Mouse (Mus musculus): ENCODE results near the gene Nup210. TPM values are rescaled to one million over a fixed set of nuclear protein-coding genes. Genes with fewer than 3 reads are reported as not detected.
"Not testable (repeated sequence)": the region's sequence is repeated elsewhere in the genome, so short reads cannot be mapped to it uniquely, and the experiment has no call there.

The Nup210 gene
- polyA plus RNA-seq, 1 experiment from 2014 or later, result 33.0 TPM

GRCm38 (mm10) chr6:91145572-91145971 is 28.9 kb upstream of the Nup210 start:
- H3K27me3 ChIP-seq, result no peaks in the 10 kb centered on the region
- no peak for DNase-seq (ENCODE audit: low read depth, low spot score)
- in situ Hi-C loops (cut with MboI; ENCODE audit: low pct_unique_long_range_greater_than_20kb), result no loop called here
- ChIA-PET CTCF (interaction anchor here (1.4 kb wide), 2 partner anchors 15 to 131 kb away, joined by 4 read pairs; no protein-coding TSS in a partner anchor), POLR2A (no interaction called here)
- no peak for ATAC-seq
- TF ChIP-seq CTCF (IDR thresholded peaks at IDR 0.05), result no peak

GRCm38 (mm10) chr6:91145056-91145455 is 28.4 kb upstream of the Nup210 start:
- ChIA-PET POLR2A (no interaction called here), CTCF (interaction anchor here (0.9 to 1.4 kb wide), 4 partner anchors 11 to 132 kb away, joined by 3 to 4 read pairs (median 4); partner anchors contain the start of gene Hdac11)
- no peaks in the 10 kb centered on the region for H3K27me3 ChIP-seq
- DNase-seq (ENCODE audit: low read depth, low spot score), result no peak
- no peak for ATAC-seq
- in situ Hi-C loops (cut with MboI; ENCODE audit: low pct_unique_long_range_greater_than_20kb), result no loop called here
- TF ChIP-seq CTCF (IDR thresholded peaks at IDR 0.05), result peak; percentile 12

GRCm38 (mm10) chr6:91139846-91140245 is 23.2 kb upstream of the Nup210 start:
- DNase-seq (ENCODE audit: low read depth, low spot score) (no peak), ATAC-seq (peak; percentile 86)
- POLR2A ChIA-PET, result interaction anchor here (0.6 to 0.7 kb wide), 2 partner anchors 160 to 497 kb away, joined by 3 to 5 read pairs; no protein-coding TSS in a partner anchor
- CTCF ChIA-PET, result interaction anchor here (0.8 to 2.2 kb wide), 22 partner anchors 10 to 402 kb away, joined by 3 to 16 read pairs (median 3); no protein-coding TSS in a partner anchor
- H3K27me3 ChIP-seq, result no peaks in the 10 kb centered on the region
- TF ChIP-seq CTCF (IDR thresholded peaks at IDR 0.05), result peak; percentile 93
- in situ Hi-C loops (cut with MboI; ENCODE audit: low pct_unique_long_range_greater_than_20kb), result loop anchor here (5.0 kb wide), 2 partner anchors 318 to 403 kb away; no protein-coding TSS in a partner anchor

- H3K27me3 ChIP-seq, result no peaks in the 10 kb centered on the region
- DNase-seq (ENCODE audit: low read depth, low spot score) (no peak), ATAC-seq (no peak)
- in situ Hi-C loops (cut with MboI; ENCODE audit: low pct_unique_long_range_greater_than_20kb), result no loop called here
- TF ChIP-seq CTCF (IDR thresholded peaks at IDR 0.05), result no peak
- POLR2A ChIA-PET, result interaction anchor here (0.9 kb wide), 1 partner anchor 21 kb away, joined by 3 read pairs; the partner anchor contains the start of gene Nup210
- CTCF ChIA-PET, result interaction anchor here (1.1 to 1.7 kb wide), 3 partner anchors 30 to 140 kb away, joined by 3 to 6 read pairs (median 3); no protein-coding TSS in a partner anchor
These were observed 20.8 kb upstream of the Nup210 start for GRCm38 (mm10) chr6:91137343-91137956.

- no peaks in the 10 kb centered on the region for H3K27me3 ChIP-seq
- no peak for TF ChIP-seq CTCF (IDR thresholded peaks at IDR 0.05)
- no peak for ATAC-seq
- ChIA-PET POLR2A (no interaction called here), CTCF (no interaction called here)
- no peak for DNase-seq (ENCODE audit: low read depth, low spot score)
- in situ Hi-C loops (cut with MboI; ENCODE audit: low pct_unique_long_range_greater_than_20kb), result no loop called here
These were observed 14.2 kb upstream of the Nup210 start for GRCm38 (mm10) chr6:91130856-91131255.

- DNase-seq (ENCODE audit: low read depth, low spot score) (no peak), ATAC-seq (no peak)
- peak; percentile 35 for TF ChIP-seq CTCF (IDR thresholded peaks at IDR 0.05)
- H3K27me3 ChIP-seq, result no peaks in the 10 kb centered on the region
- in situ Hi-C loops (cut with MboI; ENCODE audit: low pct_unique_long_range_greater_than_20kb), result no loop called here
- ChIA-PET POLR2A (no interaction called here), CTCF (interaction anchor here (0.8 kb wide), 1 partner anchor 10 kb away, joined by 3 read pairs; no protein-coding TSS in a partner anchor)
These were observed 12.4 kb upstream of the Nup210 start for GRCm38 (mm10) chr6:91128996-91129395.

- ChIA-PET CTCF (interaction anchor here (0.9 to 2.4 kb wide), 3 partner anchors 11 to 15 kb away, joined by 3 to 10 read pairs (median 5); no protein-coding TSS in a partner anchor), POLR2A (interaction anchor here (1.6 kb wide), 1 partner anchor 9 kb away, joined by 5 read pairs; the partner anchor contains the start of gene Nup210)
- TF ChIP-seq CTCF (IDR thresholded peaks at IDR 0.05), result no peak
- no peak for ATAC-seq
- no peak for DNase-seq (ENCODE audit: low read depth, low spot score)
- in situ Hi-C loops (cut with MboI; ENCODE audit: low pct_unique_long_range_greater_than_20kb), result no loop called here
- H3K27me3 ChIP-seq, result no peaks in the 10 kb centered on the region
These were observed 8.6 kb upstream of the Nup210 start for GRCm38 (mm10) chr6:91125228-91125585.

- ChIA-PET CTCF (interaction anchor here (0.9 to 2.4 kb wide), 3 partner anchors 11 to 306 kb away, joined by 3 to 10 read pairs (median 3); no protein-coding TSS in a partner anchor), POLR2A (interaction anchor here (1.6 kb wide), 1 partner anchor 8 kb away, joined by 5 read pairs; the partner anchor contains the start of gene Nup210)
- ATAC-seq, result no peak
- DNase-seq (ENCODE audit: low read depth, low spot score), result no peak
- no peak for TF ChIP-seq CTCF (IDR thresholded peaks at IDR 0.05)
- H3K27me3 ChIP-seq, result no peaks in the 10 kb centered on the region
- in situ Hi-C loops (cut with MboI; ENCODE audit: low pct_unique_long_range_greater_than_20kb), result loop anchor here (25.0 kb wide), 1 partner anchor 762 kb away; the partner anchor contains the start of gene Zxdc
These were observed 7.9 kb upstream of the Nup210 start for GRCm38 (mm10) chr6:91124286-91125227.

- no peak for TF ChIP-seq CTCF (IDR thresholded peaks at IDR 0.05)
- H3K27me3 ChIP-seq, result no peaks in the 10 kb centered on the region
- ChIA-PET CTCF (interaction anchor here (1.0 kb wide), 1 partner anchor 305 kb away, joined by 3 read pairs; no protein-coding TSS in a partner anchor), POLR2A (no interaction called here)
- ATAC-seq (no peak), DNase-seq (ENCODE audit: low read depth, low spot score) (no peak)
- in situ Hi-C loops (cut with MboI; ENCODE audit: low pct_unique_long_range_greater_than_20kb), result loop anchor here (25.0 kb wide), 1 partner anchor 761 kb away; the partner anchor contains the start of gene Zxdc
These were observed 6.8 kb upstream of the Nup210 start for GRCm38 (mm10) chr6:91123453-91123852.

- POLR2A ChIA-PET; DNase-seq (ENCODE audit: low read depth, low spot score); H3K27me3 ChIP-seq; ATAC-seq: not testable (repeated sequence)
- in situ Hi-C loops (cut with MboI; ENCODE audit: low pct_unique_long_range_greater_than_20kb), result loop anchor here (25.0 kb wide), 1 partner anchor 759 kb away; the partner anchor contains the start of gene Zxdc
- CTCF ChIA-PET, result interaction anchor here (1.1 kb wide), 1 partner anchor 19 kb away, joined by 3 read pairs; no protein-coding TSS in a partner anchor
These were observed 4.5 kb upstream of the Nup210 start for GRCm38 (mm10) chr6:91121089-91121488.
